Mouse (Mus musculus) CD4-positive, CD25-positive, alpha-beta regulatory T cell (primary cell): ENCODE data around the gene Gm17364. TPM values are rescaled to one million over a fixed set of nuclear protein-coding genes. Genes with fewer than 3 reads are reported as not detected.

ENCODE experiments used
- polyA plus RNA-seq: library from polyadenylated mRNA; unstranded; fragments of 100-300 nt; shearing (Covaris generic); gene quantifications from one replicate; pipeline ENCODE4 v1.2.1, GENCODE M21; 2017

Gene Gm17364
- not detected for polyA plus RNA-seq

DNA sequence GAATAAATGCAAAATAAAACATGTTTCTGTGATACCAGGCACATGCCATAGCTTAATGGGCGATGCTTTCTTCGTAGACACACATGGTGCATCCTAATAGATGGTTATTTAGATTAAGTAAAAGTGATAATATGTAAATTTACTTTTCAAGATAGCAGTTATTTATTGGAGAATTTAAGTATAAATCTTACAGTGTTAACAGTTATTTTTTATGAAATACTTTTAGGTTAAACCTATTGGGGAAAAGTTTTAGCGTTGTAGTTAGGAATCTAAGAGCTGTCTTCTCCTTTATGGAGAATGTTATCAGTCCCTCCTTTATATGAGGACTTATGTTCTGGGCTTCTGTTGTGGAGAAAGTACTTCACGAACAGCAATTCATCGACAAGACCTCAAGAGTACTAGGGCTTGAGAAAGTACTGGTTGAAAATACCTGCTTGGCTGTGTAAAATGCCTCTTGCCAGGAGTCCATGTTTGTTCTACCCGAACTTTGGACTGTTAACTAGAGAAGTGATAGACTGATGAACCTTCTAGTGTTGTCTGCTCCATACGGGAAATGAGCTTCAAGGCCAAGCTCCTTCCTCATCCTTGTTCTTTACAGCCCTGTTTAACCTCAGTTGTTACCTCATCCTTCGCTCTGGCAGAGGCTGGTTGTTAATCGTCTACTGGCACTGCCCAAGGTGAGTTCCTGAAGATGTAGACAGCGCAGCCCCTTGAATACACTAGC, at the start of gene Gm17364:
TSS of gene Gm17364 (minus strand) at position 51 of the 724 bp plus-strand sequence.

DNA sequence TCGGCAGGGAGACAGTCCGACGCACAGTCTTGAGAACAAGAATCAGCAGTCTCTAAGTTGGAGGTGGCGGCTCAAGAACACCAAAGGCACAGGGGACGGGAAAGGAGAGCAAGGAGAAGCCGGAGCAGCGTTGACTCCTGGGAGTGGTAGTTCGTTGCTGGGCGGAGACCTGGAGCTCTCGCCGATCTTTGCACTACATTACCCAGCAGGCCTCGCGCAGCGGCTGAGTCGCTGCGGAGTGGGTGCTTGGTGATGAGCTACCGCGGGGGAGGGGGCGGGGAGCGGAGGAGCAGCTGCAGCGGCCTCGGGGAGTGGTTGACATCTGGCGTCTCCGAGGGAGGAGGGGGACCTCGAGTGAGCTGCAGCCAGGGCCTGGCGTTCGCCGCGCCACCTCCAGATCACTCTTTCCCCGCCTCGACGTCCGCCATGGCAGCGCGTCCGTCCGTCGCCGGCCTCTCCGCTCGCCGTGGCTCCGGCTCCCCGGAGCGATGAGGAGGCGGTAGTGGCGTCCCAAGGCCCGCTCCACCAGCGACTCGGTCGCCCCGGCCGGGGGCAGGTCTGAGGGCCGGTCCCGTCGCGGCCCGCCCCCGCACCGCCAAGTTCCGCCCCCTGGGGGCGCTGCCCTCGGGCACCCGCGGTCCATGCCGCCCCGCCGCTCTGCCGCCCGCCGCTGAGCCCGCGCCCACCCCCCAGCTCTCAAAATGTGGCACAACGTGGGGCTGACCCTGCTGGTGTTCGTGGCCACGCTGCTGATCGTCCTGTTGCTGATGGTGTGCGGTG, 24.0 kb downstream of the Gm17364 start, which contains the start of gene Smim13:
TSS of gene Smim13 (plus strand) at position 307 of the 780 bp plus-strand sequence.

Other genes starting within 250 kb of the Gm17364 start
- not detected for gene Mak, start 194.3 kb downstream of the Gm17364 start, polyA plus RNA-seq
- 0.13 TPM for gene Gcm2, start 162.9 kb downstream of the Gm17364 start, polyA plus RNA-seq
- not detected for gene Sycp2l, start 159.7 kb downstream of the Gm17364 start, polyA plus RNA-seq
- gene Elovl2, start 53.6 kb downstream of the Gm17364 start, polyA plus RNA-seq, result not detected
- 9.8 TPM for gene Smim13, start 24.1 kb downstream of the Gm17364 start, polyA plus RNA-seq
- gene Nedd9, start 213.4 kb upstream of the Gm17364 start, polyA plus RNA-seq, result 129 TPM